Mouse (Mus musculus) kidney, adult 8-10 months (tissue): ENCODE data around the gene Aes.

Experiments
- DNase-seq, 2 experiments: peaks; one replicate each; pipeline ENCODE4 v3.0.0; 2022

The Aes gene

GRCm38 (mm10) chr10:81545161-81545747 lies 14.0 kb upstream of the Aes start, which contains the start of gene Gna11:
Gna11 (minus strand) TSS chr10:81545190.
- DNase-seq, result peak; percentile 99

DNA sequence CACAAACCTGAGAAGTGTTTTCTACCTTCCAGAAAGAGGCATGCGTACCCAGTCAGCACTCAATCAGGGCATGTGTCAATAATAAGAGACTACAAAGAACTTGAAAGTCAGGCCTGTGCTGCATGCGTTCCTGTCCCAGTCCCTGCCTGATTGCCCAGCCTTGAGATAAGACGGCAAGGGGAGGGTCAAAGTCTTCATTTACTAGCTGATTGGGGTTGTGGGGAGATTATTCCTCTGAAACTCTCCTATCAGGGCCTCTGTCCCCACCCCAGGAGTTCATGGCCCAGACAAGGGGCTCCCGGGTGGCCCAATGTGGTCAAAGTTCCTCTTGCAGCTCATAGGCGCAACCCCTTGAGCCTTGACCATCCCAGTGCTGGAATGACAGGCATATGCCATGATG lies 13.0 kb upstream of the Aes start:
- DNase-seq, result no peak

DNA sequence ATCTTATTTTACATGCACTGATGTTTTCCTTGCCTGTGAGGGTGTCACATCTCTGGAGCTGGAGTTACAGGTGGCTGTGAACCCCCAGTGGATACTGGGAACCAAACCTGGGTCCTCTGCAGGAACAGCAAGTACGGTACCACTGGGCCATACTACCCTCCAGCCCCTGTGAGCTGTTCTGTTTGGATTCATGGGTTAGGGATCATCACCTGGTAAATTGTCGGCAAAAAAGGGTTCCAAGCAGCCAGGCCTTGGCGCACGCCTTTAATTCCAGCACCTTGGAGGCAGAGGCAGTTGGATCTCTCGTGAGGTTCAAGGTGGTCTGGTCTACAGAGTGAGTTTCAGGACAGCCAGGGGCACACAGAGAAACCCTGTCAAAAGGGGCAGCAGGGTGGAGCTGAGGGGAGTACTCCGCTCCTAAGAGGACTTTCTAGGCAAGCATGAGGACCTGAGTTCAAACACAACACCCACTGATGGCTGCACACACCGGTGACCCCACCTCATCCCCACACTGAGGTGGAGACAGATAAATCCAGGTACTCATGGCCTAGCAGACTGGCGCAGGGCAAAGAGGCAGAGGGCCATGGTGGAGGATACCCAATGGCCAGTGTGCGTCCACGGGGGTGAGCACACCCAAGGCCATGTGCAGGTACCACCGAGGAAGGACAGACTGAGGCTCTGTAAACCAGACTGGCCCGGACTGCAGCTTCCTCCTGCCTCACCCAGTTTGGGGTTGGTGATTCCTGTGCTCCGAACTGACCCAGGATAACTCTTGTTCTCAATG lies 12.3 kb upstream of the Aes start:
- DNase-seq, result no peak

DNA sequence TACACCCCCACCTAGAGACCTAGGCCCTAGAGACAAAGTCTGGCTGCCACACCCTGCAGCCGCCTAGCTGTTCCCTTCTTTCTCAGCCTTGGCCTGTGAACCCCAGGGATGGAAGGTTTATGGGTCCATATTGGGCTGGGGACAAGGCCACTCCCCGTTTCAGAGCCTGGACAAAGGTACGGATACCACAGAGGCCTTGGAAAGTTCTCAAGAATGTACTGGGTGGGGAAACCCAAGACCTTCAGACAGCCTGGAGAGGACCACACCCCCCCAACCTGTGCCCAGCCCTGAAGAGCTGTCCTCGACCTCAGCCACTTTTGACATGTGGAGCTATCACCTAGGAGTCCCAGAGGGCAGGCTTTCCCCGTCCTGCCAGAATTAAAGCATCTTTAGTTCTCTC lies 10.3 kb upstream of the Aes start:
- DNase-seq, result no peak

- peak; percentile 68 to 78 for DNase-seq
Measured at GRCm38 (mm10) chr10:81550257-81550656, 9.0 kb upstream of the Aes start.

DNA sequence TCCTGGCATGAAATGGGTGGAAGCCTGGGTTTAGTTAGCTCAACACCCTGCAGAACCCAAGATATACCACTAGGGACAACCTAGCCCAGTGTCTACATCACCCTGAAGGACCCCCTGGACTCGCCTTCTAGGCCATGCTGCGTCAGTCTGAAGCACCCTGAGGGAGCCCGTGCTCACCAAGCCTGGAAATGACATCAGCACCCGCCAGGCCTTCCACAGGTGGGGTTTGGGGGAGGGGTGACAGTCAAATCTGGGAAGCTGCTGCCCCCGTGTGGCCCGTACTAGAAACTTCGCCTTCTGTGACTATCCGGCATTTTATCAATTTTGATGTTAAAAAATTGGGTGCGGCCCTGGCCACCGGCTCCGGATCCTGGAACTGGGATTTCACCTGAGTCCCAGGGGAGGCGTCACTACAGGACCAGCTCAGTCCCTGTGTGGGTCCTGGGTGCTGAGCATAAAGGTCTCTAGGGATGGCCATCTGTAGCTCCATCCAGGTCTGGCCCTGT lies 7.6 kb upstream of the Aes start:
- DNase-seq, result peak; percentile 92 to 97

DNA sequence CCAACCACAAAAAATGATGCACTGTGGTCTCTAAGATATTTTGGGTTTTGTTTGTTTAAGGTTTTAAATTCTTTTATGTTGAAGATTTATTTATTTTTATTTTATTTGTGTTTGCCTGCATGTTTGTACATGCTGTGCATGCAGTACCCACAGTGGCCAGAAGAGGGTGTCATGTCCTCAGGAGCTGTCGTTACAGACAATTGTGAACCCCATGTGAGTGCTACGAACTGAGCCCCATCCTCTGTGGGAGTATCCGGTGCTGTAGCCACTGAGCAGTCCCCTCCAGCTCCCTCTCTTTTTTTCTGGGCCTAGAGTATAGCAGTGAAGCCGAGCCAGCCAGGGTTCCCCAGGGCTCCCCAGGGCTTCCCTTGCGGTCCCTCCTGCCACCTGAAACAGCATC lies 6.1 kb upstream of the Aes start:
- DNase-seq, result no peak

DNA sequence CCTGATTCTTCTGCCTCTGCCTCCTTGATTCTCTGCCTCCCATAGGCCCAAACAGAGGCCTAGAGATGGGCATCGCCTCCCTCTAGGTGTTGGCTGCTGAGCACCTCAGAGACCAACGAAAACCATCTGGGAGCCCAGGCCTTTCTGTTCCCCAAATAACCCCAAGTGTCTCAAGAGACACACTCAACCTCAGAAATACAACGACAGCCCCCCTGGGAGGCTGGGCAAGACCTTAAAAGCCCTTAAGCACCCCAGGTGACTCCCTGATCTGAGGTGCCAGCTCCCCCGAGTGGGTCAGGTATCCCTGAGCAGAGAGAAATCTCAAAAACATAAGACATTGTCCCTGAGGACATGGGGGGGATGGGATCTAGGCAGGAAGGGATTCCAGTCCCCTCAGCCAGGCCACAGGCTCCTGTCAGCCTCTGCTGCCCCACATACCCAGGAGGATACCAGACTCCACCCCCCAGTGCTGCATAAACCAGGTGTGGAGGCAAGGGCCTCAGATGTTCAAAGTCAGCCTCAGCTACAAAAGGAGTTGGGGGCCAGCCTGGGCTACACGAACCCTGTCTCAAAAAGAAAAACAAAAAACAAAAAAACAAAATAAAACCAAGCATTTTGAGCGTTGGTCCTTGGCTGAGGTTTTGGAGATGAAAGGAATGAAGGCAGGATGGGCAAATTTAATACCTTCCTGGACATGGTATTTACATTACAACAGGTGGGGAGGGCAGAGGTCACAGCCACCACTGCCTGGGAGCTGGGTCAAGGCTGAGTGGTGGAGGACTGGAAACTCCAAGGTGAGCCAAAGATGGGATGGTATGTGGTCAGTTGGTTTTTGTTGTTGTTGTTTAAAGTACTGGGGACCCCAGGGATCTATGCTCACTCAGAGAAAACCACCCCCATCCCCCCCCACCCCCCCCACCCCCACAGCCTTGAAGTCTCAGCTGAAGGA lies 5.2 kb upstream of the Aes start:
- no peak for DNase-seq

- no peak for DNase-seq
Measured at GRCm38 (mm10) chr10:81556282-81556681, 3.0 kb upstream of the Aes start.

GRCm38 (mm10) chr10:81557491-81557890 lies 1.8 kb upstream of the Aes start:
- DNase-seq, result no peak

DNA sequence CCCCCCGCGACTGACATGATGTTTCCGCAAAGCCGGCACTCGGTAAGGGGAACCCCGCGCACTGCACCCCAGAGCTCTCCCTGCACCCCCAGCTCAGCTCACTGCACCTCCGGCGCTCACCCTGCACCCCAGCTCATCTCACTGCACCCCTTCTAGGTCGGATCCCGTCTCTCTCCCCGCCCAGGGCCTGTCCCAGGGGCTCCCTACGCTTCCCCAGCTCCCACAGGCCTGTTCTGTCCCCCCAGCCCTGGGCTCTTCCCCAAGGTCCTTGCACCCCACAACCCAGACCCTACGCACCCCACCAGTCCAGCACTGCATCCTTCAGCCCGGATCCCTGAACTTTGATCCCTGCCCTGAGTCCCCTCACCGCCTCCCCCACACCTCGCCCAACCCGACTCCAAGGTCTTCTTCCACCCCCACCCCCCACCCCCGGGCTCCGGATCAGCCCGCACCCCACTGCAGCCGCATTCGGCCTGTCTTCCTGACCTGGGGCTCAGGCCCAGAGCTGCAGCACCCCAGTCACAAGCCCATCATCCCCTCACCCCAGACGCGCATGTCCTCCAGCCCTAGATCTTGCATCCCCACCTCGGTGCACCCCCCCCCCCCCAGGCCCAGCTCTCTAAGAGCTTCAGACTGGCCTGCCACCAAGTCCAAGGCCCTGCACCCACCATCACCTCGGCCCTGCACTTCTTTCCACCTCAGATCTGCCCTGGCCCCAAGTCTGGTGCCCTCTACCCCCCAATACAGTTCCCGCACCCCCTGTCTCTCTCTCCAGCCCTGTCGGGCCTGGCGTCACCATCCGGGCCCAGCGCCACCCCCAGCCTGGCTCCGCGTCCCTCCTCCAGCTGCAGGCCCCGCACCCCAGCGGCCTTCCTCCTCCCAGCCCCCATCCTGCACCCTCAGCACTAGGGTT lies 595 bp downstream of the Aes start:
- peak; percentile 67 to 69 for DNase-seq

GRCm38 (mm10) chr10:81560719-81561459 lies 1.6 kb downstream of the Aes start:
- DNase-seq, result peak; percentile 51 to 62

- DNase-seq, result peak in 1 of 2 experiments; percentile 5
Measured at GRCm38 (mm10) chr10:81562411-81562810, 3.1 kb downstream of the Aes start.

- DNase-seq, result peak; percentile 30 to 41
Measured at GRCm38 (mm10) chr10:81563481-81563880, 4.2 kb downstream of the Aes start.

- DNase-seq, result peak; percentile 58 to 75
Measured at GRCm38 (mm10) chr10:81564216-81564615, 4.9 kb downstream of the Aes start.

GRCm38 (mm10) chr10:81564734-81565133 lies 5.4 kb downstream of the Aes start:
- DNase-seq, result peak; percentile 48 to 71

DNA sequence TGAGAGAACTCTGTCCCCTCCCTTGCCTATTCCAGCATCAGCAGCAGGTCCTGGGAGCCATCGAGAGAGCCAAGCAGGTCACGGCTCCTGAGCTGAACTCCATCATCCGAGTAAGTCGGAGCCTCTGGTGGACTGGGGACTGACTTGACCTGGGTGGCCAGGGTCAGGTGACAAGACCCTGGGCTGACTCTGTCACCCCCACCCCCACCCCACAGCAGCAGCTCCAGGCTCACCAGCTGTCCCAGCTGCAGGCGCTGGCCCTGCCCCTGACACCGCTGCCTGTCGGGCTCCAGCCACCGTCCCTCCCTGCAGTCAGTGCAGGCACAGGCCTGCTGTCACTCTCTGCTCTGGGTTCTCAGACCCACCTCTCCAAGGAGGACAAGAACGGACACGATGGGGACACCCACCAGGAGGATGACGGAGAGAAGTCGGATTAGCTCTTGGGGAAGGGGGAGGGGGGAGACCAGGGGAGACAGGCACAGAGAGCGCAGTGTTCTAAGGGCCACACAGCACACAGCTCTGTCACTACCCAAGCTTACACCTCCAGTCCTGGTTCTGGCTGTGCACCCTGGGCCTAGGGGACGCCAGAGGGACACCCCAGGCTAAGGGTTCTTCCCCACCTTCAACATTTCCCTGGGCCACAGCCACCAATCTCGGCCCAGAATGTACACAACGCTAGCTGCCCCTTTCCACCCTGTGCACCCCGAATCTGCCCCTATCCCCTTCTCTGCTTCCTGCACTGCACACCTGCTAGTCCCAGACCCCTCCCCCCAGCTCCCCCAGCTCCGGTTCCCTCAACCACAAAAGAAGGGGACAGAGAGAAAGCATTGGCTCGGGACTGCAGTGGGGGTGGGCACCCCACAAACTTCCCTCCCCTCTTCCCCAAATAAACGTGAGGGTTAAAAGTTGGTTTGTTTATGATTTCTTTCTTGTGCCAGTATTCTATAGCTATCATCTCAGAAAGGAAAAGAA lies 6.3 kb downstream of the Aes start:
- DNase-seq, result no peak

- DNase-seq, result peak; percentile 56 to 74
Measured at GRCm38 (mm10) chr10:81568381-81569191, 9.3 kb downstream of the Aes start.
